Mouse (Mus musculus): ENCODE measurements around the gene Rpl23. TPM values are rescaled to one million over a fixed set of nuclear protein-coding genes. Genes with fewer than 3 reads are reported as not detected.

Gene Rpl23
- polyA plus RNA-seq (2012; rRNA removed): 992 and 1,452 TPM in 2 replicates

GRCm38 (mm10) chr11:97781832-97782563, at the start of gene Rpl23:
Gene Rpl23, minus strand, starts transcription at chr11:97782437.

GRCm38 (mm10) chr11:97798782-97799145, 16.5 kb upstream of the Rpl23 start, which contains the start of gene Lasp1:
Gene Lasp1, plus strand, starts transcription at chr11:97799000.

GRCm38 (mm10) chr11:97775808-97776496, 6.3 kb downstream of the Rpl23 start, which contains the start of gene 1700001P01Rik:
Gene 1700001P01Rik, minus strand, starts transcription at chr11:97775918.

GRCm38 (mm10) chr11:97766154-97766881, 15.9 kb downstream of the Rpl23 start, which contains the start of gene Cwc25:
Gene Cwc25, minus strand, starts transcription at chr11:97766556.

GRCm38 (mm10) chr11:97744063-97744717, 38.0 kb downstream of the Rpl23 start, which contains the start of gene Pip4k2b:
Gene Pip4k2b, minus strand, starts transcription at chr11:97744704.

Other genes starting within 250 kb of the Rpl23 start
- 12.5 and 17.5 TPM in 2 replicates for gene Srcin1, start 206.3 kb downstream of the Rpl23 start, polyA plus RNA-seq (2012; rRNA removed)
- gene Epop, start 152.7 kb downstream of the Rpl23 start, polyA plus RNA-seq (2012; rRNA removed): 12.7 and 22.7 TPM in 2 replicates
- gene Mllt6, start 119.0 kb downstream of the Rpl23 start, polyA plus RNA-seq (2012; rRNA removed): 34.2 and 41.0 TPM in 2 replicates
- gene Cisd3, start 96.6 kb downstream of the Rpl23 start, polyA plus RNA-seq (2012; rRNA removed): 8.7 and 11.0 TPM in 2 replicates
- 92.4 and 117 TPM in 2 replicates for gene Pcgf2, start 81.9 kb downstream of the Rpl23 start, polyA plus RNA-seq (2012; rRNA removed)
- 282 and 471 TPM in 2 replicates for gene Psmb3, start 79.0 kb downstream of the Rpl23 start, polyA plus RNA-seq (2012; rRNA removed)
- gene Pip4k2b, start 37.7 kb downstream of the Rpl23 start, polyA plus RNA-seq (2012; rRNA removed): 30.7 and 36.6 TPM in 2 replicates
- gene Cwc25, start 15.9 kb downstream of the Rpl23 start, polyA plus RNA-seq (2012; rRNA removed): 20.1 and 28.6 TPM in 2 replicates
- 0.52 and 0.95 TPM in 2 replicates for gene 1700001P01Rik, start 6.5 kb downstream of the Rpl23 start, polyA plus RNA-seq (2012; rRNA removed)
- gene Lasp1, start 16.6 kb upstream of the Rpl23 start, polyA plus RNA-seq (2012; rRNA removed): 58.6 and 78.0 TPM in 2 replicates
- gene B230217C12Rik, start 58.3 kb upstream of the Rpl23 start, polyA plus RNA-seq (2012; rRNA removed): 8.3 and 18.7 TPM in 2 replicates
- gene Fbxo47, start 101.7 kb upstream of the Rpl23 start, polyA plus RNA-seq (2012; rRNA removed): 0.67 and 0.74 TPM in 2 replicates
- gene Plxdc1, start 204.0 kb upstream of the Rpl23 start, polyA plus RNA-seq (2012; rRNA removed): 0.13 and 0.31 TPM in 2 replicates
- 0.91 and 1.3 TPM in 2 replicates for gene Arl5c, start 213.7 kb upstream of the Rpl23 start, polyA plus RNA-seq (2012; rRNA removed)
- gene Cacnb1, start 240.6 kb upstream of the Rpl23 start, polyA plus RNA-seq (2012; rRNA removed): 24.9 and 29.1 TPM in 2 replicates
- 1,982 and 2,772 TPM in 2 replicates for gene Rpl19, start 244.3 kb upstream of the Rpl23 start, polyA plus RNA-seq (2012; rRNA removed)